ENCODE assay signal across 9 mouse cellular contexts in the genomic region with DNA sequence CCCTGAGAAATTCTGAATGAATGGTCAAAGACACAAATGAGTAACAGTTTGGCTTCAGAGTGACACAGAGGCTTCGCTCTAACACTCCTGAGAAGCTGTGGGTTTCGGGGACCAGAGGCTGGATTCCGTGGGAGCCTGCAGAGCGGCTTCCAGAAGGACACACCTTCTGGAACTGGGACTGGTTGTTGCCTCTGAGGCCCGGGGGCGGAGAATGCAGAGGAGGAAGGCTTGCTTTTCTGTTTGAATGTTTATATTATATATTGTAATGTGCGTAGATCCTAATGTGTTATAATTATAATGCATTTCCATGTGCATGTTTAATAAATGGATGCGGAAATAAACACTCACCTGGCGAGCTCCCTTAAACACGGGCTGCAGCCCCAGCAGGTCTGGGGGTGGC. TPM values are rescaled to one million over a fixed set of nuclear protein-coding genes. Genes with fewer than 3 reads are reported as not detected.
DNase-seq lines count a peak whose midpoint lies in the region; ATAC-seq lines count a peak whose summit lies in the region.
"Had no signal": no experiment of that assay in that cellular context is flagged by ENCODE, and none has a peak within 500 bp of the region (broad histone marks: within the 10 kb centered on the region; RNA-seq: fewer than 3 reads in every experiment).

No protein-coding gene starts in this region.

- H3K27ac ChIP-seq in heart, embryonic 12.5 days (ENCODE audit: poor library complexity, severe bottlenecking): no peak overlapping the region
- no peak overlapping the region for H3K27ac ChIP-seq in limb, embryonic 11.5 days (replicated peaks; ENCODE audit: low read depth, low read length)
- H3K27ac ChIP-seq in stomach, embryonic 15.5 days: no peak overlapping the region

- peaks cover 9% of the 10 kb centered on the region for H3K27me3 ChIP-seq in heart, embryonic 12.5 days (replicated peaks)
- no peaks in the 10 kb centered on the region for H3K27me3 ChIP-seq in limb, embryonic 11.5 days (ENCODE audit: control insufficient read depth, insufficient read depth, low read length)
- H3K27me3 ChIP-seq in stomach, embryonic 15.5 days (replicated peaks): peaks cover 4% of the 10 kb centered on the region; the same call in 1 of the 2 replicates

- no peak overlapping the region for H3K9ac ChIP-seq in heart, embryonic 12.5 days
- H3K9ac ChIP-seq in limb, embryonic 11.5 days (ENCODE audit: low read length): no peak overlapping the region
- no peak overlapping the region for H3K9ac ChIP-seq in stomach, embryonic 15.5 days

- H3K4me3 ChIP-seq in heart, embryonic 12.5 days: no peak overlapping the region
- 0 out of 2 replicates have a peak overlapping the region, but pooled peaks have one; percentile 14 for H3K4me3 ChIP-seq in limb, embryonic 11.5 days (ENCODE audit: low read depth, low read length)
- 0 out of 2 replicates have a peak overlapping the region, but pooled peaks have one; percentile 16 for H3K4me3 ChIP-seq in stomach, embryonic 15.5 days (replicated peaks)

- H3K36me3 ChIP-seq in heart, embryonic 12.5 days: no peaks in the 10 kb centered on the region
- H3K36me3 ChIP-seq in limb, embryonic 11.5 days (ENCODE audit: control insufficient read depth, insufficient read depth, low read length): no peaks in the 10 kb centered on the region
- no peaks in the 10 kb centered on the region for H3K36me3 ChIP-seq in stomach, embryonic 15.5 days

- H3K4me1 ChIP-seq in heart, embryonic 12.5 days (replicated peaks): 0 out of 2 replicates have a peak, but pooled peaks cover 5% of the 10 kb centered on the region
- no peaks in the 10 kb centered on the region for H3K4me1 ChIP-seq in limb, embryonic 11.5 days (ENCODE audit: control insufficient read depth, insufficient read depth, low read length)
- H3K4me1 ChIP-seq in stomach, embryonic 15.5 days: no peaks in the 10 kb centered on the region

- 48% methylated on average over 10 of the region's 10 CpGs for WGBS in heart, embryonic 12.5 days
- 49% methylated on average over 10 of the region's 10 CpGs for WGBS in limb, embryonic 11.5 days
- 44% methylated on average over 10 of the region's 10 CpGs for WGBS in stomach, embryonic 15.5 days

- intact Hi-C loops in heart, postnatal 14 days (cut with DNase I): loop anchor here (5.0 kb wide), 1 partner anchor 136 kb away; the partner anchor contains the start of gene Dmc1
- intact Hi-C loops in left cerebral cortex, postnatal 10 days (cut with DNase I): no loop called here

- no peak for DNase-seq in heart, postnatal 14 days
- peak; percentile 54 for DNase-seq in right cerebral cortex, adult 18-20 months
- DNase-seq in right cerebral cortex, postnatal 36 days (ENCODE audit: low spot score in 2 of 2): no peak
- no peak for DNase-seq in limb, embryonic 11.5 days (ENCODE audit: low spot score)
- DNase-seq in left cerebral cortex, postnatal 10 days (ENCODE audit: extremely low spot score in 1 of 2, low spot score in 2 of 2): no peak
- DNase-seq in cerebellum, adult 9-10 months: no peak

- peak overlapping the region; percentile 54 for H3K4me2 ChIP-seq in heart, embryonic 12.5 days
- peak overlapping the region; percentile 24; the same call in 1 of the 2 replicates for H3K4me2 ChIP-seq in limb, embryonic 11.5 days (ENCODE audit: low read depth, severe bottlenecking)
- H3K4me2 ChIP-seq in stomach, embryonic 15.5 days: peak overlapping the region; percentile 43

- H3K9me3 ChIP-seq in heart, embryonic 12.5 days (replicated peaks): 0 out of 2 replicates have a peak, but pooled peaks cover 3% of the 10 kb centered on the region
- H3K9me3 ChIP-seq in limb, embryonic 11.5 days (ENCODE audit: control insufficient read depth, low read length): no peaks in the 10 kb centered on the region; the same call in 1 of the 2 replicates
- no peaks in the 10 kb centered on the region for H3K9me3 ChIP-seq in stomach, embryonic 15.5 days

- no peak for ATAC-seq in heart, embryonic 12.5 days (ENCODE audit: insufficient number of reproducible peaks, low FRiP score)
- no peak for ATAC-seq in limb, embryonic 11.5 days (ENCODE audit: insufficient number of reproducible peaks, low FRiP score, low TSS enrichment, low read depth)
- ATAC-seq in stomach, embryonic 15.5 days (ENCODE audit: insufficient read depth, low FRiP score, low read depth): no peak

RNA-seq across cellular contexts. Expression of gene Csnk1e, which starts 15.7 kb away (rescaled TPM):
- 103 and 111 TPM in 2 replicates for polyA plus RNA-seq in heart, embryonic 12.5 days (2016; fragmentation: Nextera tagmentation; extraction: Ambion mirVana)
- 10 to 100 TPM; 62.3 to 67.3 TPM for total RNA-seq in heart, postnatal 14 days (2021)
- 149 and 156 TPM in 2 replicates for polyA plus RNA-seq in limb, embryonic 11.5 days (2014; fragmentation: Nextera tagmentation; extraction: Ambion mirVana)
- 63.7 and 66.0 TPM in 2 replicates for polyA plus RNA-seq in stomach, embryonic 15.5 days (2015; fragmentation: Nextera tagmentation; extraction: Ambion mirVana)
- 100 to 1,000 TPM; 181 to 198 TPM for total RNA-seq in left cerebral cortex, postnatal 10 days (2021)

RNA-seq across cellular contexts. Expression of gene Kcnj4, which starts 33.9 kb away (rescaled TPM):
- polyA plus RNA-seq in heart, embryonic 12.5 days (2016; fragmentation: Nextera tagmentation; extraction: Ambion mirVana): 0.14 and 0.41 TPM in 2 replicates
- total RNA-seq in heart, postnatal 14 days (2021): under 1 TPM; 0.10 to 0.33 TPM
- not detected in 2 replicates for polyA plus RNA-seq in limb, embryonic 11.5 days (2014; fragmentation: Nextera tagmentation; extraction: Ambion mirVana)
- polyA plus RNA-seq in stomach, embryonic 15.5 days (2015; fragmentation: Nextera tagmentation; extraction: Ambion mirVana): 0.05 TPM in 1 of 2 replicates, not detected in the other
- 100 to 1,000 TPM; 116 to 124 TPM for total RNA-seq in left cerebral cortex, postnatal 10 days (2021)
- total RNA-seq: heart, postnatal 25 days had no signal

RNA-seq across cellular contexts. Expression of gene Kdelr3, which starts 45.1 kb away (rescaled TPM):
- polyA plus RNA-seq in heart, embryonic 12.5 days (2016; fragmentation: Nextera tagmentation; extraction: Ambion mirVana): 49.6 and 51.9 TPM in 2 replicates
- total RNA-seq in heart, postnatal 14 days (2021): 10 to 100 TPM; 13.0 to 13.5 TPM
- polyA plus RNA-seq in limb, embryonic 11.5 days (2014; fragmentation: Nextera tagmentation; extraction: Ambion mirVana): 11.4 and 12.8 TPM in 2 replicates
- 96.2 and 98.2 TPM in 2 replicates for polyA plus RNA-seq in stomach, embryonic 15.5 days (2015; fragmentation: Nextera tagmentation; extraction: Ambion mirVana)
- 1 to 10 TPM; 1.4 to 1.6 TPM for total RNA-seq in left cerebral cortex, postnatal 10 days (2021)
